16 mouse cellular contexts compared by ENCODE assay signal in genomic region chr16:34936339-34936810, GRCm38 (mm10).
DNase-seq lines count a peak whose midpoint lies in the region; ATAC-seq and TF ChIP-seq lines count a peak whose summit lies in the region.
"Had no signal": no experiment of that assay in that cellular context is flagged by ENCODE, and none has a peak within 500 bp of the region (broad histone marks: within the 10 kb centered on the region; RNA-seq: fewer than 3 reads in every experiment).

No protein-coding gene starts in this region.

- peaks cover 23% of the 10 kb centered on the region; the same call in 1 of the 2 replicates for H3K27me3 ChIP-seq in heart, postnatal 0 days (ENCODE audit: control insufficient read depth, insufficient read depth, low read length)
- no peaks in the 10 kb centered on the region for H3K27me3 ChIP-seq in lung, embryonic 15.5 days
- peaks cover 14% of the 10 kb centered on the region for H3K27me3 ChIP-seq in limb, embryonic 13.5 days
- H3K27me3 ChIP-seq: Patski had no signal

- H3K4me3 ChIP-seq in heart, postnatal 0 days (ENCODE audit: low read depth, low read length), result no peak overlapping the region
- H3K4me3 ChIP-seq in lung, embryonic 15.5 days, result no peak overlapping the region
- no peak overlapping the region for H3K4me3 ChIP-seq in limb, embryonic 13.5 days

- WGBS in heart, postnatal 0 days, result 51% methylated on average over 9 of the region's 9 CpGs
- WGBS in lung, embryonic 15.5 days, result 22% methylated on average over 9 of the region's 9 CpGs
- 32% methylated on average over 9 of the region's 9 CpGs for WGBS in limb, embryonic 13.5 days

- TF ChIP-seq CTCF in heart, postnatal 0 days (IDR thresholded peaks at IDR 0.05; ENCODE audit: low read depth), result no peak

- TF ChIP-seq EP300 in heart, postnatal 0 days (IDR thresholded peaks at IDR 0.05; ENCODE audit: low read depth), result no peak

- no peaks in the 10 kb centered on the region for H3K36me3 ChIP-seq in heart, postnatal 0 days (replicated peaks; ENCODE audit: control insufficient read depth, insufficient read depth, low read length)
- H3K36me3 ChIP-seq in lung, embryonic 15.5 days, result peaks cover 25% of the 10 kb centered on the region
- no peaks in the 10 kb centered on the region for H3K36me3 ChIP-seq in limb, embryonic 13.5 days

- H3K4me2 ChIP-seq in heart, postnatal 0 days (ENCODE audit: low read depth, low read length), result no peak overlapping the region
- H3K4me2 ChIP-seq in lung, embryonic 15.5 days, result no peak overlapping the region
- 0 out of 2 replicates have a peak overlapping the region, but pooled peaks have one; percentile 5 for H3K4me2 ChIP-seq in limb, embryonic 13.5 days (replicated peaks)

- peaks cover 48% of the 10 kb centered on the region for H3K4me1 ChIP-seq in heart, postnatal 0 days (ENCODE audit: control insufficient read depth, insufficient read depth)
- H3K4me1 ChIP-seq in lung, embryonic 15.5 days, result peaks cover 82% of the 10 kb centered on the region
- peaks cover 77% of the 10 kb centered on the region for H3K4me1 ChIP-seq in limb, embryonic 13.5 days

- H3K9ac ChIP-seq in heart, postnatal 0 days (replicated peaks; ENCODE audit: low read depth, low read length), result no peak overlapping the region
- H3K9ac ChIP-seq in lung, embryonic 15.5 days, result no peak overlapping the region; the same call in 1 of the 2 replicates
- no peak overlapping the region for H3K9ac ChIP-seq in limb, embryonic 13.5 days

- no peaks in the 10 kb centered on the region for H3K9me3 ChIP-seq in heart, postnatal 0 days (replicated peaks; ENCODE audit: control insufficient read depth, low read length)
- H3K9me3 ChIP-seq in lung, embryonic 15.5 days, result no peaks in the 10 kb centered on the region
- H3K9me3 ChIP-seq in limb, embryonic 13.5 days, result no peaks in the 10 kb centered on the region

- intact Hi-C loops in heart, postnatal 25 days (cut with DNase I), result no loop called here

- H3K27ac ChIP-seq in heart, postnatal 0 days (ENCODE audit: low read depth), result peak overlapping the region; percentile 8; the same call in 1 of the 2 replicates
- peak overlapping the region; percentile 66 for H3K27ac ChIP-seq in lung, embryonic 15.5 days
- H3K27ac ChIP-seq in limb, embryonic 13.5 days, result peak overlapping the region; percentile 86
- H3K27ac ChIP-seq: hindbrain, postnatal 0 days; macrophage had no signal

- no peak for DNase-seq in heart, postnatal 0 days (ENCODE audit: low spot score)
- no peak for DNase-seq in heart, postnatal 25 days (ENCODE audit: low spot score)
- DNase-seq in lung, postnatal 14 days, result no peak
- peak; percentile 78 for DNase-seq in yolk sac, embryonic 10.5 days (ENCODE audit: low spot score)
- no peak for DNase-seq in layer of hippocampus, adult 11-12 months (ENCODE audit: low spot score)
- no peak for DNase-seq in thymus, postnatal 14 days
- DNase-seq: adrenal gland, adult 8-10 months; gastrocnemius, postnatal 36 days; thymus, adult 2 months had no signal

- ATAC-seq in heart, postnatal 0 days (ENCODE audit: insufficient read depth, low read depth), result no peak
- no peak for ATAC-seq in lung, embryonic 15.5 days (ENCODE audit: borderline replicate concordance, extremely low read depth, low FRiP score, low TSS enrichment)
- no peak for ATAC-seq in limb, embryonic 13.5 days (ENCODE audit: low FRiP score, low read depth)
- ATAC-seq: CD4-positive, CD25-positive, alpha-beta regulatory T cell, adult 4 months; forebrain, embryonic 14.5 days; hindbrain, postnatal 0 days; Patski had no signal

Comparison
In these comparisons a context has a peak if more than half of its experiments do, and no peak if none do; other contexts are left out.
1. H3K27ac ChIP-seq: peak in every context shown above with its lines; median percentile 86 in limb, embryonic 13.5 days; 66 in lung, embryonic 15.5 days; 8 in heart, postnatal 0 days.